Mouse (Mus musculus) myocyte (in vitro differentiated cells): ENCODE data around the gene Dnaaf2. TPM values are rescaled to one million over a fixed set of nuclear protein-coding genes. Genes with fewer than 3 reads are reported as not detected.

Experiments used
- H3K27me3 ChIP-seq: one replicate; pipeline ENCODE4 v1.6.1; 2011; ENCODE audit not compliant: control insufficient read depth, insufficient read depth, insufficient read length
- H3K36me3 ChIP-seq: one replicate; pipeline ENCODE4 v1.6.1; 2011; ENCODE audit not compliant: control insufficient read depth, insufficient read depth
- H3K4me2 ChIP-seq: one replicate; pipeline ENCODE4 v1.6.1; 2011; ENCODE audit warnings: low read depth, control low read depth
- H3K4me3 ChIP-seq: one replicate; pipeline ENCODE4 v1.5.1; 2011; ENCODE audit warnings: mild to moderate bottlenecking, control low read depth, moderate library complexity
- H3K79me2 ChIP-seq: one replicate; pipeline ENCODE4 v1.6.1; 2011; ENCODE audit not compliant: control insufficient read depth, insufficient read depth
- H3ac ChIP-seq: one replicate; pipeline ENCODE4 v1.6.1; 2011; ENCODE audit not compliant: control insufficient read depth, insufficient read length
- CEBPB ChIP-seq: IDR thresholded peaks from 2 replicates; pipeline ENCODE4 v1.6.1; 2011; ENCODE audit warnings: mild to moderate bottlenecking, moderate library complexity; ENCODE audit not compliant: poor library complexity, insufficient read depth, severe bottlenecking
- E2F4 ChIP-seq: IDR thresholded peaks from one replicate; pipeline ENCODE4 v1.6.1; 2011; ENCODE audit warnings: mild to moderate bottlenecking, control low read depth, moderate library complexity; ENCODE audit not compliant: insufficient read depth
- MAX ChIP-seq: IDR thresholded peaks from one replicate; pipeline ENCODE4 v1.6.1; 2011; ENCODE audit warnings: low read depth, mild to moderate bottlenecking, control low read depth
- MYOD1 ChIP-seq, 3 experiments: IDR thresholded peaks; one replicate each; pipeline ENCODE4 v1.6.1; 2011; ENCODE audit warnings: control low read depth in 2 of 3, low read depth in 2 of 3, mild to moderate bottlenecking in 2 of 3, moderate library complexity in 1 of 3; ENCODE audit not compliant: insufficient read length in 2 of 3, control insufficient read depth in 1 of 3
- MYOG ChIP-seq, 3 experiments: IDR thresholded peaks; one replicate each; pipeline ENCODE4 v1.6.1; 2011; ENCODE audit warnings: control low read depth in 2 of 3, low read depth in 2 of 3, mild to moderate bottlenecking in 2 of 3; ENCODE audit not compliant: insufficient read length in 2 of 3, control insufficient read depth in 1 of 3, insufficient read depth in 1 of 3
- POLR2A ChIP-seq: IDR thresholded peaks from one replicate; pipeline ENCODE4 v1.6.1; 2011; ENCODE audit warnings: low read depth, mild to moderate bottlenecking, control low read depth, moderate library complexity; ENCODE audit not compliant: insufficient read length
- POLR2AphosphoS2 ChIP-seq: IDR thresholded peaks from one replicate; pipeline ENCODE4 v1.6.1; 2011; ENCODE audit warnings: low read depth, control low read depth; ENCODE audit not compliant: insufficient read length
- REST ChIP-seq: IDR thresholded peaks from one replicate; pipeline ENCODE4 v1.6.1; 2011; ENCODE audit warnings: mild to moderate bottlenecking, control low read depth, moderate library complexity; ENCODE audit not compliant: insufficient read depth, insufficient read length
- SRF ChIP-seq: IDR thresholded peaks from one replicate; pipeline ENCODE4 v1.6.1; 2011; ENCODE audit warnings: low read depth; ENCODE audit not compliant: control insufficient read depth, insufficient read length
- TCF12 ChIP-seq: IDR thresholded peaks from one replicate; pipeline ENCODE4 v1.6.1; 2011; ENCODE audit warnings: mild to moderate bottlenecking, control low read depth; ENCODE audit not compliant: poor library complexity, insufficient read depth, severe bottlenecking
- TCF3 ChIP-seq: IDR thresholded peaks from one replicate; pipeline ENCODE4 v1.6.1; 2011; ENCODE audit warnings: low read depth, control low read depth; ENCODE audit not compliant: insufficient read length
- USF1 ChIP-seq: IDR thresholded peaks from one replicate; pipeline ENCODE4 v1.6.1; 2011; ENCODE audit warnings: low read depth, mild to moderate bottlenecking, control low read depth, moderate library complexity
- polyA plus RNA-seq: library from polyadenylated mRNA; unstranded; fragments of >200 nt; fragmentation: generic; extraction: Trizol; gene quantifications from one replicate; pipeline ENCODE4 v1.2.1, GENCODE M21; 2012; ENCODE audit warnings: missing spikeins

Dnaaf2 gene
- polyA plus RNA-seq, 1 experiment, result 2.6 TPM

- Histone ChIP-seq H3ac (no peak overlapping the region), H3K4me3 (no peak overlapping the region), H3K36me3 (no peaks in the 10 kb centered on the region), H3K27me3 (no peaks in the 10 kb centered on the region), H3K79me2 (no peaks in the 10 kb centered on the region), H3K4me2 (no peak overlapping the region)
- no peak for TF ChIP-seq POLR2AphosphoS2
- no peak for TF ChIP-seq USF1
- TF ChIP-seq POLR2A, result no peak
- no peak for TF ChIP-seq MYOD1 (IDR thresholded peaks at IDR 0.05; ENCODE audit: control insufficient read depth in 1 of 3, insufficient read length in 2 of 3, low read depth in 2 of 3)
- TF ChIP-seq SRF, result no peak
- no peak for TF ChIP-seq REST
- TF ChIP-seq TCF12, result no peak
- no peak for TF ChIP-seq E2F4
- TF ChIP-seq CEBPB, result no peak
- TF ChIP-seq TCF3, result no peak
- no peak for TF ChIP-seq MYOG (IDR thresholded peaks at IDR 0.05; ENCODE audit: control insufficient read depth in 1 of 3, insufficient read depth in 1 of 3, insufficient read length in 2 of 3, low read depth in 2 of 3)
- TF ChIP-seq MAX, result no peak
Measured at GRCm38 (mm10) chr12:69235782-69236181, 37.6 kb upstream of the Dnaaf2 start.

DNA sequence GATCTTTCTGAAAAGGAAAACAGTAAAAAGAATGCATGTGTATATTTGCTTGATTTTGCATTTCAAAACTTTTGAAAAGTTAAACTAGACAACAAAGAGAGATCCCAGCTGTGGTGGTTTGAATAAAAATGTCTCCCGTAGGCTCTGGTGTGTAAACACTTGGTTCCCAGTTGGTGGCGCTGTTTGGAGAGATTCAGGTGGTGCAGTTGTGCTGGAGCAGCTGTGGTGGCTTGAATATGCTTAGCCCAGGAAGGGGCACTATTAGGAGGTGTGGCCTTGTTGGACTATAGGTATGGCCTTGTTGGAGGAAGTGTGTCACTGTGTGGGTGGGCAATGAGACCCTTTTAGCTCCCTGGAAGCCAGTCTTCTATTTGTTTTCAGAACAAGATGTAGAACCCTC, 31.0 kb upstream of the Dnaaf2 start:
- Histone ChIP-seq H3K4me3 (no peak overlapping the region), H3K36me3 (no peaks in the 10 kb centered on the region), H3ac (no peak overlapping the region), H3K27me3 (no peaks in the 10 kb centered on the region), H3K79me2 (no peaks in the 10 kb centered on the region), H3K4me2 (no peak overlapping the region)
- TF ChIP-seq MYOD1 (IDR thresholded peaks at IDR 0.05; ENCODE audit: control insufficient read depth in 1 of 3, insufficient read length in 2 of 3, low read depth in 2 of 3), result no peak

DNA sequence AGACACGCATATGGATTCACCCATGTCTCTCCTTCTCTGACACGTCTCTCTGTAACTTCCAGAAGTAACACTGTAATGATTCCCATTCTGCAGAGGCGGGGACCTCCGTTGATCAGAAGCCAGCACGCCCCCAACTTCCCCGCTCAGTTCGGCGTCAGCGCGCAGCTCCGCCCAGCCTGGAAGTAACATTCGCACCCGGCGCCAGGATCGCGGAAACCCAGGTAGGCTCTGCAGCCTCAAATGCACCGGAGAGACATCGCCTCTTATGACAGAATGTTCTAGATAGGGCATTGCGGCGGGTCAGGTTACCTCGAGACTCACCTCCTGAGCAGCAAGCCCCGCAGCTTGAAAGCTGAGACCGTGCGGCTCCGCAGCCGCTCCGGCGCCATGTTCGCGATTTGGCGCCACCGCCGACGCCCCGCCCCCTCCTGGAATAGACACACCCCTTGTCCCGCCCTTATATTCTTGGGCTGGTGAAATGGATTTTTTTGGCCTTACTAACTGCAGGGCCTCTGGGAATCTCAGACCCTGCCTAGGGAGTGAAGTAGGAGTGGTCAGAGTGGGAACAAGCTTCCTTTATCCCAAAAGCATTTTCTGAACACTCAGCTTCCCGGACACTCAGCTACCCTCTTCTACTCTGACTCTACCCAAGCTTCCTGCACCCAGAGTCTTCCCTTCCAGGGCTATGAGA, 29.7 kb upstream of the Dnaaf2 start, which contains the start of gene Pole2:
Gene Pole2, minus strand, starts transcription at position 420 of the 691 bp plus-strand sequence.
- TF ChIP-seq TCF3 (no peak), USF1 (no peak), POLR2AphosphoS2 (no peak), SRF (no peak), E2F4 (peak; percentile 84), MAX (no peak), MYOD1 (IDR thresholded peaks at IDR 0.05; ENCODE audit: control insufficient read depth in 1 of 3, insufficient read length in 2 of 3, low read depth in 2 of 3) (no peak), MYOG (IDR thresholded peaks at IDR 0.05; ENCODE audit: control insufficient read depth in 1 of 3, insufficient read depth in 1 of 3, insufficient read length in 2 of 3, low read depth in 2 of 3) (no peak), POLR2A (peak; percentile 58), TCF12 (no peak), CEBPB (no peak), REST (no peak)
- Histone ChIP-seq H3K4me3 (peak within 1 kb of the TSS; percentile 48), H3K27me3 (no peaks in the 10 kb centered on the region), H3K4me2 (peak within 1 kb of the TSS; percentile 90), H3K36me3 (no peaks in the 10 kb centered on the region), H3K79me2 (no peaks in the 10 kb centered on the region), H3ac (no peak within 1 kb of the TSS)

GRCm38 (mm10) chr12:69220613-69221277, 22.5 kb upstream of the Dnaaf2 start:
- no peaks in the 10 kb centered on the region for H3K79me2 ChIP-seq
- H3K4me2 ChIP-seq, result no peak overlapping the region
- no peak overlapping the region for H3K4me3 ChIP-seq
- TF ChIP-seq POLR2A (no peak), USF1 (no peak), MYOG (IDR thresholded peaks at IDR 0.05; ENCODE audit: control insufficient read depth in 1 of 3, insufficient read depth in 1 of 3, insufficient read length in 2 of 3, low read depth in 2 of 3) (no peak), TCF12 (no peak), SRF (no peak), REST (no peak), TCF3 (no peak), POLR2AphosphoS2 (no peak), E2F4 (no peak), CEBPB (no peak)
- no peak overlapping the region for H3ac ChIP-seq
- no peaks in the 10 kb centered on the region for H3K27me3 ChIP-seq
- H3K36me3 ChIP-seq, result peaks cover 3% of the 10 kb centered on the region

DNA sequence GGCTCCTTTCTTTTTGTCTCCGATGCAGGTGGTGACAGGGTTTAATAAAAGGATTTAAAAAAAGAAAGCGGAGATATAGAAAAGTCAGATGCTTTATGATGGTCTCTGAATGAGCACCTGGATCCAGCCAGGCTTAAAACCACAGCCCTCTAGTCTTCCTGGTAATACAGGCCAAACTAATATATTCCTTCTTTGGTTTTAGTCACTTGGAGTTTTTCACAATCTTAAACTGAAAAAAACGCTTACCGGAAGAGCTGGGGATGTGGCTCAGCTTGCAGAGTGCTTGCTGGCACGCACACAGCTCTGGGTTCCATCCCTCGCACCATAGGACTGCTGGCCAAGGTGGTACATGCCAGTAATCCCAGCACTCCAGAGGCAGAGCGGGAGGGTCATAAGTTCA, 18.4 kb upstream of the Dnaaf2 start:
- Histone ChIP-seq H3K36me3 (peaks cover 3% of the 10 kb centered on the region), H3K27me3 (no peaks in the 10 kb centered on the region), H3ac (no peak overlapping the region), H3K4me2 (no peak overlapping the region), H3K79me2 (no peaks in the 10 kb centered on the region), H3K4me3 (no peak overlapping the region)
- no peak for TF ChIP-seq POLR2AphosphoS2
- no peak for TF ChIP-seq CEBPB
- no peak for TF ChIP-seq REST
